Mouse (Mus musculus) heart, postnatal 0 days (tissue): Measurements from ENCODE around the gene Umad1.

ENCODE experiments used
- CTCF ChIP-seq: IDR thresholded peaks from 2 replicates; pipeline ENCODE4 v1.5.1; 2016; ENCODE audit warnings: antibody characterized with exemption, control low read depth, low read depth
- EP300 ChIP-seq: IDR thresholded peaks from 2 replicates; pipeline ENCODE4 v1.6.1; 2016; ENCODE audit warnings: antibody characterized with exemption, low read depth

- TF ChIP-seq CTCF (no peak), EP300 (no peak)
Observed at GRCm38 (mm10) chr6:8412845-8413598, 153.9 kb downstream of the Umad1 start.
